Mouse (Mus musculus): Measurements from ENCODE around the gene Pde4a.
"Not testable (repeated sequence)": the region's sequence is repeated elsewhere in the genome, so short reads cannot be mapped to it uniquely, and the experiment has no call there.

Gene Pde4a

DNA sequence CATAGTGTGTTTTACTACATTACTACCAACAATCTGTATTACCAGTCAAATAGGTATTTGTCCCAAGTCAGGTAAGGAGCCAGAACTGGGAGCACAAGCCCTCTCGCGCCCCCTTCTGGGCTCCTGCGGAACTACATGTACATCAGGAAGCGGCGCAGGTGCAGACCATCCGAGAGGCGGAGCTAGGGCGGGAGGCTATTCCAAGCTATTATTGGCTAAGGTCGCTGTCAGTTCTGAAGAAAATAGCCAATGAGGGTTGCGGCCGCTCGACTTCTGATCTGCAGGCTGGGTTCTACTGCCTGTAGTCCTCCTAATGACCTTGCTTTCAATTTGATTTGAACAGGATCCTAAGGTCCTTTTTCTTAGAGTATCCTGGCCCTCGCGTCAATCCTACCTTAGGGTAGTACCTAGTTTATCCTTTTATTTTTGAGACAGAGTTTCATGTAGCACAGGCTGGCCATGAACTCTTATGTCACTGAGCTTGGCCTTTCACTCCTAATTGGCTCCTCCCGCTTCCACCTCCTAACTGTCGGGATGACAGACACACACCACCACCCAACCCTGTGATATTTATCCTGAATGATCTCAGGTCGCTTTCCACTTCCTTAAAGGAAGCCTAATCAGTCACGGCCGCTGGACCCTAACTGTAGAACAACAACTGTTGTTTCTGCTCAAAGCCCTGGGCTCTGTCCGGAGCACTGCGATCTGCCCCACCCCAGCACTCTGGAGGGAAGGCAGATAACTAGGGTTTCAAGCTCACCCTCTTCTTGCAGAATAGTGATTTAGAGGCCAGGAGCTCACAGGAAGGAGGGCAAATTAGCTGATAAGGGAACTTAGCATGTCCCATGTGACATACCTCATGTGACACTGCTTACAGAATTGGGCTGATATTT lies 55.2 kb downstream of the Pde4a start:
- DNase-seq = peak; percentile 85

DNA sequence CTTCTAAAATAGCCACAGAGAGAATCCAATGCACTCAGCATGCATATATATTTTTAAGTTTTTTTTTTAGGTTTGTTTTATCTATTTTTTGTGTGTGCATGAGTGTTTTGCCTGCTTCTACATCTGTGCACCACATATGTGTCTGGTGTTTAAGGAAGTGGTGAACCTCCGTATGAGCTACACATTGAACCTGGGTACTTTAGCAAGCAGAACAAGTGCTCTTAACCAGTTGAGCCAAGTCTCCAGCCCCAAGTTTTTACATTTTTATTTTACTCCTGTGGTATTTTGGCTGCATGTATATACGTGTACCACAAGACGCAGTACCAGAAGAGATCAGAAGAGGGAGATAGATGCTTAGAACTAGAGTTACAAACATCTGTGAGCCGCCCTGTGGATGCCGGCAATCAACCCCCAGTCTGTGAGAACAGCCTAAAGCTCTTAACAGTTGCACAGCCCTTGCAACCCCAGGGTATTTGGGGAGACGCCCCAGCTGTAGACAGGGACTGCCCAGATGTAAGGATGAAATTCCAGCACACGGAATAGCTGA lies 55.9 kb downstream of the Pde4a start:
- DNase-seq = no peak

DNA sequence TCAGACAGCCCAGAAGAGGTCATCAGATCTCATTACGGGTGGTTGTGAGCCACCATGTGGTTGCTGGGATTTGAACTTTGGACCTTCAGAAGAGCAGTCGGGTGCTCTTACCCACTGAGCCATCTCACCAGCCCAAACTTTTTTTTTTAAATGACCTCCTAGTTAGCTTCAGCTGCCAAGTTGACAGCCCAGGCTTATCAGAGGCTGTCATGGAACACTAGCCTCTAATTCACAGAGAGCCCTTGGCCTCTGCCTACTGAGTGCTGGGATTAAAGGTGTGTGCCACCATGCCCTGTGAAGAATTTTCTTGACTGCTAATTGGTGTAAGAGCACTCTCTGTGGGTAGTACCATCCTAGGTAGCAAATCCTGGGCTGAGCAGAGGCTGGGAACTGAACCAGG lies 58.0 kb downstream of the Pde4a start:
- not testable (repeated sequence) for DNase-seq

DNA sequence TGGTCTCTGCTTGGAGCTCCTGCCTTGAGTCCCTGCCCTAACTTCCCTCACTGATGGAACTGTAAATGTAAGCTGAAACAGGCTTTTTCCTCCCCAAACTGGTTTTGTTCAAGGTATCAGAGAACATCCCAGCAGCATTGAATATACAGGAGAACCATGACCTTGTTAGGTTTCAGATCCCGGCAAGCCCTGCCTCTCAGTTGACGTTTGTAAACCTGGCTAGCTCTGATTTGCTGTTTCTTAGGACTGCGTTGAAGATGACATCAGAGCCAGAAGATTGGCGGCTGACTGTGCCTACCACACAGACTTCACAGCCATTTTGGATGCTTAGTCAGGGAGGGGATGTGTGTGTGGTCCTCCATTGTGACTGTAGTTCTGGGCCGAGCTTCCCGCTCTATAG lies 58.4 kb downstream of the Pde4a start:
- no peak for DNase-seq

DNA sequence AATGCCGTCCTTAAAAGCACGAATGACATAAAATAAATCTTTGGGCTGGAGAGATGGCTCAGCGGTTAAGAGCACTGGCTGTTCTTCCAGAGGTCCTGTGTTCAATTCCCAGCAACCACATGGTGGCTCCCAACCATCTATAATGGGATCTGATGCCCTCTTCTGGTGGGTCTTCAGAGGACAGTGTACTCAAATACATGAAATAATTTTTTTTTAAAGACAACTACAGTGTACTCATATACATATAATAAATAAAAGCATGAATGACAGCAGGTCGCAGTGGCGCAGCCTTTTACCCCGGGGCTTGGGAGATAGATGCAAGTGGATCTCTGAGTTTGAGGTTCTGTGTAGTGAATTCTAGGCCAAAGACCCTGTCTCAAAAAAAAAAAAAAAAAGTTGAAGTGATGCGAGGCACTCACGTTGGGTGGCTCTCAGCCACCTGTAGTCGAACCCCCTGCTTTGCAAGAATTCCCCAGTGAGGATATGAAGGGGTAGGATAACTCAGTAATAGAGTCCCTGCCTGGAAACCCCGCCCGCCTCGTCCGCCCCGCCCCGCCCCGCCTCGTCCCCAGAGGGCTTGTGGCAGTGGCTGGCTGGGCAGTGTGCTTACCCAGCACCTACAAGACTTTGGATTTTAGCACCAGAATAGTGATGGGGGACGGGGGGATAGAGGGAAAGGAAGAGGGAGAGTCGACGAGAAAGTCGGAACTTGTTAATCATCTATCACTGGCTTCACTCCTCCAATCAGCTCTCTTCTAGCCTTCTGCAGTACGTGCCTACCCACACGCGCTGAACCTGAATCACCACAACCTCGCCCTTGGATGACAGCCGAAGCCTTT lies 59.3 kb downstream of the Pde4a start:
- DNase-seq = no peak

DNA sequence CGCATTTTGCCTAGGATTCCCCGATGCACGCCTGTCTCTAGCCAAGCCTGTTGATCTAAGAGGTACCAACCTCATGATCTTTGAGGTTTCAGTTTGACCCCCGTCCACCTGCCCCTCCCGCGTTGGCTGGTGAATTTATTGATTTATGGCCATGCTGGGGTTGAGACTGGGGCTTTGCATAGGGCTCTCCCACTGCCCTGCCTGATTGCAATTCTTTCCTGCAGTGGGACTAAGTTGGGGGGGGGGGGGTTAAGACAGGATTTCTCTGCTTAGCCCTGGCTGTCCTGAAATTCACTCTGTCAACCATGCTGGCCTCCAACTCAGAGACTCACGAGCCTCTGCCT lies 59.9 kb downstream of the Pde4a start:
- DNase-seq = no peak

DNA sequence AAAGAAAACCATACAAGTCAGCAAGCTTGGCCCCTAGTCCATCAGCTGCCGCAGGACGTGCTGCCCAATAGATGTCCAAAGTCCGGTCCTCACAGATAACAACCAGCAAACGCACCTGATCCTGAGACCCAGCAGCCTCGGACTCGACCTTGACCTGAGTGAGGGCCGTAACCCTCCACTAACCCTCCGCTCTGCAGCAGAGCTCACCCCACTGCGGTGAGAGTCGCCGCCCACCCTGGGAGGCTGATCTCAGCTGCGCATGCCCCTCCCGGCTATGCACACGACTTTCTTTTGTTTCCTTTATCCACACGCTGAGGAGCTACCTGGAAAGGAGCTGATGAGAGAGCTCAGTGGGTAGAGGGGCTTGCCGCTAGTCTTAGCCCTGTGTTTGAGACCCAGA lies 61.8 kb downstream of the Pde4a start:
- no peak for DNase-seq

DNA sequence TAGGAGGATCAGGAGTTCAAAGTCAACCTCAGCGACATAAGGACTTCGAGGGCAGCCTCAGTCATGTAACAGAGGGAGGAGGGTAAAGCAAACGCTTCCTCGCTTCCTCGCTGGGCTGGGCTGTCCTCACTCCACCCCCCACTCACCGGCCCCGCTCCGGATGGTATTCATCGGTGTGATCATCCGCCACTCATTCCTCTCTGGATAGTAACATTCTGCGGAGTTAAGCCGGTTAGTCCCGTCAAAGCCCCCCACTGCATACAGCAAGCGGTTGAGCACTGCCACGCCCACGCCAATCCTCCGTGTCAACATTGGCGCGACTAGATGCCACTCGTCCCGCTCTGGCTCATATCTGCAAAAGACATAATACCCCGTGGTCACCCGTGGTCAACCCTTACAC lies 66.0 kb downstream of the Pde4a start:
- no peak for DNase-seq

DNA sequence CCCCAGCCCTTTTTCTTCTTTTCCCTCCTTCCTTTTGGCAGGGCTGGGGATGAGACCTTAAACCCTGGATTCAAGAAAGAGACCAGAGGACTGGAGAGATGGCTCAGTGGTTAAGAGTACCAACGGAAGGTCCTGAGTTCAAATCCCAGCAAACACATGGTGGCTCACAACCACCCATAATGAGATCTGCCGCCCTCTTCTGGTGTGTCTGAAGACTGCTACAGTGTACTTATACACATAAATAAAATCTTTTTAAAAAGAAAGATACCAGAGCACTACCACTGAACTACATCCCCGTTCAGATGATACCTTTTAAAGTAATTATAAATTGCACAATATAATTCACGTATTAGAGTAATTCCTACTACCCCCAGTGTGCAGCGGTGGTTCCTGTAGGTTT lies 67.4 kb downstream of the Pde4a start:
- DNase-seq = no peak

DNA sequence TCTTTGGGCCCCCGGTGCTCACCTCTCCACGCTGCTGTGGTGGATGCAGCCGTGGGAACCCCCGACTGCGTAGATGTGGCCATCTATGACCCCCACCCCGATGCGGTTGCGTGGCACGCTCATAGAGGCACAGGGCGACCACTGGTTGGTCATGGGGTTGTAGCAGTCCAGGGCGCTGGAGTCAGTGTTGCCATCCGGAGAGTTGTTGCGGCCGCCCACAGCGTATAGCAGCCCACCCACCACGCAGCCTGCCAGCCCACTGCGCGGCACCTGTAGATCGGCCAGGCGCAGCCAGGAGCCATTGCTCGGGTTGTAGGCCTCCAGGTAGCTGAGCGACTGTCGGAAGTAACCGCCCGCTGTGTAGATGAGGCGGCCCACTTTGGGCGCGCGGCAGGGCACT lies 67.9 kb downstream of the Pde4a start:
- DNase-seq = no peak

DNA sequence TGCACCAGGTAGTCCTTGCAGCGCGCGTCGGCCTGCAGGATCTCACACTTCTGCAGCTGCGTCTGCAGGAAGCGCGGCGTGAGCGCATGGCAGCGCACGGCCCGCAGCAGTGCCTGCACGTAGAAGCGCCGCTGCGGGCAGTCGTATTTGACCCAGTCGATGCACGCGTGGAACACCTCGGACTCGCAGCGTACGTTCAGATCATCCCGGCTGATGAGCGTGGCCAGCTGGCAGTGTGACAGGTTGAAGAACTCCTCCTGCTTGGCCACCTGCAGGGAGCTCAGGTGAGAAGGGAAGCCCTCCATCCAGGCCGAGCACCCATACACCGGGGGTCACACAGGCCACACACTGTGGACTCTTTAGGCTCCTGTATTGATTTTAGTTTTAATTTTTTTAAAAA lies 68.3 kb downstream of the Pde4a start:
- no peak for DNase-seq

DNA sequence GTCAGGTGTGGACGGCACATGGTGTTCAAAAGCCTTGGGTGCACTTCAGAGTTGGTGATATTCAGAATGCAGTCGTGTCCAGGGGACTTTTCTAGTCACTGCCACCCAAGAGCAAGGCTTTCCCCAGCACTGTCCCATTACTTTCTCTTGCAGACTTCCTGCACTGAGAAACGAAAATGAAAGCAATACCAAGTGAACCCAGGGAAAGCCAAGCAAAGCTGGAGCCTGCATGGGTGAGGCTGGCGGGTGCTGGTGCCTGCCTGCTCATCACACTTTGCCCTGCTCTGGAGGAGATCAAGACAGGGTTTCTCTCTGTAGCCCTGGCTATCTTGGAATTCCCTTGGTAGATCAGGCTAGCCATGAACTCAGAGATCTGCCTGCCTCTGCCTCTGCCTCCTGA lies 69.8 kb downstream of the Pde4a start:
- no peak for DNase-seq

DNA sequence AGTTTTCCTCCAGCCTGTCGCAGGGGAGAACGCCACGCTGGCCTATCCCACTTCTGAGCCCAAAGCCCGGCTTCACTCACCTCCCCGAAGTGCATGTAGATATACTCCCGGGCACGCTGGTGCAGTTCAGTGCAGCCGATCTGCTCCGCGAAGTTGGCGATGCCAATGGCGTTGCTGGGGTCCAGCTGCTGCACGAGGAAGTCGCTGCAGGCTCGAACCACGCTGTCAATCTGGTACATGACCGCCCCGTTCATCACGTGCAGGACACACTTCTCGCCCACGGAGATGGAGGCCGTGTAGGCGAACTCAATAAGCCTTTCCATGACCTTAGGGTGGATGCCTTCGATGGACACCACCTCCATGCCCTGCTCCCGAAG lies 71.5 kb downstream of the Pde4a start:
- DNase-seq = no peak

DNA sequence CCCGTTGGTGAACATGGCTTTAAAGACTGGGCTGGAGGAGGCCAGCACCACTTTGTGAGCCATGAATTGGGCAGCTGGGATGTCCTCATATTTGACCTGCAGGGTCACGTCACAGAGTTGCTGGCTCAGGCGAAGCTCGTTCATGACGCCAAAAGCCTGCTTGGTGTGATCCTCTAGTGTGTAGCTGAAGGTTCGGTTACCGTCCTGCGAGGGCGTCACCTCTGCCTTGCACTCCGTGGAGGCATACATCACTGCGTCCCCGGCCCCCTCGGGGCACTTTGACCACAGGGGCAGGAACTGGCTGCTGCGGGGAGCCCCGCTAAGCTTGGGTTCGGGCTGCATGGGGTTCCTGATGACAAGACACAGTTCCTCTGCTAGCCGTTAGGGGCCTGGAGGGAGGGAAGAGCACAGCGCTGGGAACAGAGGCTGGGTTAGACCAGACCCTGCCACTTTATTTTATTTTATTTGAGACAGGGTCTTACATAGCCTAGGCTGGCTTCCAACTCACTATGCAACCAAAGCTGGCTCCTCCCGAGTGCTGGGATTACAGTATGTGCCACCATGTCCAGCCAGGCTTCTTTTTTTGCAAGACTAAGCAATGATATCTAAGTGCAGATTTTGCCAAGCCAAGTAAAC lies 72.0 kb downstream of the Pde4a start:
- peak; percentile 28 for DNase-seq

DNA sequence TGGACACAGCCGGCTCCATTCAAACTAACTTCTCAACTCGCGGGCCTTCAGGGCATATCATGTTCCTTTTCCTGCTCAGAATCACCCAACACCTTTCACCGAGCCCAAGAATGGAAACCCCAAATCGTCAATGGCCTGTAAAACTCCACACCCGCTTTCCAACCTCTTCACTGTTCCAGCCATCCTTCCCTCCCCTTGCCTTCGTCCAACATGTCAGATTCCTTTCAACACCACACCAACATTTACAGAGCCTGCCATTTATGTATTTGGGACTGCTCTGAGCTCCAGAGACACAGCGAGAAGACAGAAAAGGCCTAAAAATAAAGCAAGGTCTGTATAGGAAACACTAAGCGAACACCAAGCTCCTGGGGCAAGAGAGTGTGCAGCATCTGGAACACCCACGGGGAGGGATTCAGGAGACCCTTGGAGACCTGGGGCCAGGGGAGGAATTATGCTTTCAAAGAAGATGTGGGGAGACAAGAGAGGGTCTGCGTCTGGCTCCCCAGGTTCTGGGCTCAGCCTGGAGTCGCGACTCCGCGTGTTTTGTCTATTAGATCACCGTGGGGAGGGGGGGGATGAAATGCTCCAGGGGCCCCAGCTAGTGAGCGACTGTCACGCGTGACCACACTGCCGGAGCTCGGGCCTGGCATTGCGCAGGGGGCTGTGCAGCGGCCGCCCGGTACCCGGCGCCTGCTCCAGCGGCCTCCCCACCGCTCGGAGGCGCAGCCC lies 72.7 kb downstream of the Pde4a start:
- DNase-seq = no peak

DNA sequence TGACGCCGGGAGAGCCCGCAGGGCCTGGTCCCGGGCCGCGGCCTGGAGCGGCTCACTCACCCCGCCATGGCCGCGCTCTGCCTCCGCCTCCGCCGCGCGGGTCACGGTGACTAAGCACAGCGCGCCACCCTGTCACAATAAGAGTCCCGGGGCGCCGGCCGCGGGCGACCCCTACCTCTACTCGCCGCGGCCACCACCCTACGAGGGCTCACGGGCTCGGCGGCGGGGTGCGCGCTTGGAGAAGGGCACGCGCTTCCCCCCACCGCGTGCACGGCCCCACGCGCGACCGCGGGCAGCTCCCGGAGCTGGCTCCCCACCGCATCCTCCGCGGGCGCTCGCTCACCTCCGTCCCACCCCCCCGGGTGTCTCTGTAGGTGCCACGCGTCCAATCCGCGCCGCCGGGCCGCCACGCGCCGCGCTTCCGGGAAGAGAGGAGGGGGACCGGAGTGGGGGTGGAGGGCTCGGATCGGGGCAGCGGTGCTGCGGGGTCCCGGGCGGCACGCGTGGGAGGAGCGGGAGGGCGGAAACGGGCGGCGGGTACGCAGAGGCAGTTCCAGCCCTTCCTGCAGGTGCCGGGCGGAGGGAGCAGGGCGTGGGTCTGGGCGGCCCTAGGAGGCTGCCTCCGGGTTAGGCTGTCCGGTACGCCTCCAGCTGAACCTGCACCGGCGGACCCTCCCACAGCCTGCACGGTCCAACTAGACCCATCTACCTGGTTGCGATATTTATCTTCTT lies 73.4 kb downstream of the Pde4a start, which contains the start of gene Keap1:
Keap1 (minus strand) TSS at position 629 of the 732 bp plus-strand sequence.
- DNase-seq = peak; percentile 71

DNA sequence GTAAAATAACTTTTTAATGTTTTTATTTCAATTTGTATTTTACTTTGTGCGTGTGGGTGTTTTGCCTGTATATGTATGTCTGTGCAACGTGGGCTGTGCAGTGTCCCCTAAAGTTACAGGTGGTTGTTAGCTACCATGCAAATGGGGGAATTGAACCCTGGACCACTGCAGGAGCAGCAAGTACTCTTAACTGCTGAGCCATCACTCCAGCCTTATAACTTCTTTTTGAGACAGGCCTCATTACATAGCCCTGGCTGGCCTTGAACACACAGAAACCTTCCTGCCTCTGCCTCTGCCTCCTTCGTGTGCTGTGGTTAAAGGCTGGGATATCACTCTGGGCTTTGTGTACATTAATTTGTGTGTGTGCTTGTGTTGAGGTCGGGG lies 73.9 kb downstream of the Pde4a start:
- DNase-seq = no peak

DNA sequence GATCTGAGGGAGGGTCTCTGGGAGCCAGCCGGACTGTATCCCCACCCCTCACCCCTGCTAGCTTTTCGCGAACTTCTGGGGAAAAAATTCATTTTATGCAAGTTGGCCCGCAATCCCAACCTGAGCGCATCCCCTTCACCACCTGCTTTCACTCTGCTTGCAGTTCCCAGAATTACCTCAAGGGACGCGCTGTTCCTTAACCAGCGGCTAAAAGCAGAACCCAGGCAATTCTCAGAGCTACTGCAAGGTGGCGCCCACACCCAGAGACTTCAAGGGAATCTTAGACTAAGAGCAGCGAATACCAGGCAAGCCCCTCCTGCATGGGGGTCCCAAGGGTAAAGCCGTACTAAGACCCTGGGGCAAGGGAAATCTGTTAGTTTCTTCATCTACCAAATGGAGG lies 75.8 kb downstream of the Pde4a start:
- DNase-seq = peak; percentile 83

DNA sequence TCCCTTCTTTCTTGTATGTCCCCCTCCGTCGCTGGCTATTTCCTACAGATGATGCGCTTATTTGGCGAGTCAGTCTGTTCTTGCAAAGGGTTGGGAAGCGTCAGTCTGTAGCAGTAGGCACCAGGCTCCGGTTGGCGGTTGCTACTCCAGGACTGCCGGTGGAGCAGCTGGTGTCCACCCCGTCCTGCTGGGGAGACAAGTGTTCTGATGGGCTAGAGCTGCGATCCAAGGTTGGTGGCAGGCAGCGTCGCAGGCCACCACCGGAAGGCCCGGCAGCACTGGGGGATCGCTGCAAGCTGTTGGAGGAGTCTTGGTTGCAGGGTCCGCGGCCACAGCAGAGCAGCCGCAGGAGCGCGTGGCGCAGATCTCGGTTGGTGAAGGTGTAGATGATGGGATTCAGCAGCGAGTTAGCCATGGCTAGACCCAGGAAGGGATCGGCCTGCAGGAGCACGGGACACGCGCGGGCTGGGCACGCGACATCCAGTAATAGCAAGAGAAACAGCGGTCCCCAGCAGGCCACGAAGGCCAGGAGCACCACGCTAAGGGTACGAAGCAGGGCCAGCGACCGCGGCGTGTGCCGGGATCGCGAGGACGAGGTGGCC lies 78.4 kb downstream of the Pde4a start:
- no peak for DNase-seq

DNA sequence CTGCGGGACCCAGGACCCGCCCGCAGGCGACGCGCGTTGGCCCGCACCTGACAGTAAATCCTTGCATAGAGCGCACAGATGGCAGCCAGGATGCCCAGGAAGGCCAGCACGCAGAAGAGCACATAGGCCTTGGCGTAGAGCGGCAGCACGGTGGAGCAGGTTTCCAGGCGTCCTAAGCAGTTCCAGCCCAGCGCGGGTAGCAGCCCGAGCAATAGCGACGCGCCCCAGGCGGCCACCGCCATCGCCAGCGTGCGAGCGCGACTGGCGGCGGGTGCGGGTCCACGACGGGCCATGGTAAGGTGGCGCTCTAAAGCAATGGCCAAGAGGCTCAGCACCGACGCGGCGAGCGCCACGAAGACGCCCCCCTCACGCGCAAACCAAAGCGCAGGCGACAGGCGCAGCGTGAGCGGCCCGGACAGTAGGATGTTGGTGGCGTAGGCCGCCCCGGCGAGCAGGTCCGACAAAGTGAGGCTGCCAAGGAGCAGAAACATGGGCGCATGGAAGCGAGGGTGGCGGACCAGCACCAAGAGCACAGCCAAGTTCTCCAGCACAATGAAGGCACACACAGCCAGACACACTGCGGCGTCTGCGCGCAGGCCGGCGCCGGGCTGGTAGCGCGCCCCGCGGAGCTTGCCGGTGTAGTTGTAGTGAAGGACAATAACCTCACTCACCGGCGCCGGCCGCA lies 79.1 kb downstream of the Pde4a start:
- peak; percentile 45 for DNase-seq

DNA sequence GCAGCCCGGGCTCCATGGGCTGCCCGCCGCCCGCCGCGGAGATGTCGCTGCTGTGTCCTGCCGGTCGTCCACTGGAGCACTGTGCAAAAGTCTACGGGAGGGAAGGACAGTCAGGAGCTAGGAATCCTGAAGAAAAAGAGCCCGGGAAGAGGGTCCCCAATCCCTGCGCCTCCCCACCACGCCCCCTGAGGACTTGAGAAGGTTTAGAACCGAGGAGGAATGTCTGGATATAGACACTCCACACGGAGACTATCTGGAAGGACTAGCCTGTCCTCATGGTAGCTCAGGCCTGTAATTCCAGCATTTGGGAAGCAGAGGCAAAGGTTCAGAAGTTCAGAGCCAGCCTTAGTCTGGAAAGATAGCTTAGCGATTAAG lies 79.6 kb downstream of the Pde4a start:
- no peak for DNase-seq
